Mouse (Mus musculus): ENCODE data around the gene Mmd.

DNA sequence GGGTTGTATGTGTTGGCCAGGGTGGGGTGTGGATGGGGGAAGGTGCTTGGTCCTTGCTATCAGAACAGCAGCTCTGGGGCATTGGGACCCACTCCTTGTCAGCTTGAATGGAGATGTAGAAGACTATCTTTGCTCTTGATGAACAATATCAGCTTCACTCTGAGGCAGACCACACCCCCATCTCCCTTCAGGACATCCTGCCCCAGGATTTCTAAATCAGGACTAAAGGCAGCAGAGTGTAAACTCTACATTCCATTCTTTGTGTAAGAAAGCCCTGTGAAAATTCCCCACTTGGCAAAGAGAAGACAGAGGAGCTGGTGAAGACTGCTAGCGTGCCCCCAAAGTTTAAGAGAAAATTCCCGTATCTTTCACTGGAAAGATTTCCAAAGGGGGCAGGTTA lies 18.6 kb upstream of the Mmd start:
- TF ChIP-seq CTCF (IDR thresholded peaks at IDR 0.05; ENCODE audit: insufficient read depth, low read length) (no peak), POLR2A (IDR thresholded peaks at IDR 0.05; ENCODE audit: borderline replicate concordance, extremely low read depth, low read depth, low read length) (no peak)

All from lung, adult 2 months (tissue).